Mouse (Mus musculus) T-helper 1 cell (primary cell): Measurements from ENCODE around the gene Abhd5.
"Not testable (repeated sequence)": the region's sequence is repeated elsewhere in the genome, so short reads cannot be mapped to it uniquely, and the experiment has no call there.

ENCODE experiments used
- in situ Hi-C: fragments of 300-600 bp; cut with MboI, MseI; formaldehyde crosslinking; loops from one replicate; pipeline ENCODE4 v1.15.1; 2025; ENCODE audit warnings: high pct_unique_total_duplicates

Abhd5 gene

DNA sequence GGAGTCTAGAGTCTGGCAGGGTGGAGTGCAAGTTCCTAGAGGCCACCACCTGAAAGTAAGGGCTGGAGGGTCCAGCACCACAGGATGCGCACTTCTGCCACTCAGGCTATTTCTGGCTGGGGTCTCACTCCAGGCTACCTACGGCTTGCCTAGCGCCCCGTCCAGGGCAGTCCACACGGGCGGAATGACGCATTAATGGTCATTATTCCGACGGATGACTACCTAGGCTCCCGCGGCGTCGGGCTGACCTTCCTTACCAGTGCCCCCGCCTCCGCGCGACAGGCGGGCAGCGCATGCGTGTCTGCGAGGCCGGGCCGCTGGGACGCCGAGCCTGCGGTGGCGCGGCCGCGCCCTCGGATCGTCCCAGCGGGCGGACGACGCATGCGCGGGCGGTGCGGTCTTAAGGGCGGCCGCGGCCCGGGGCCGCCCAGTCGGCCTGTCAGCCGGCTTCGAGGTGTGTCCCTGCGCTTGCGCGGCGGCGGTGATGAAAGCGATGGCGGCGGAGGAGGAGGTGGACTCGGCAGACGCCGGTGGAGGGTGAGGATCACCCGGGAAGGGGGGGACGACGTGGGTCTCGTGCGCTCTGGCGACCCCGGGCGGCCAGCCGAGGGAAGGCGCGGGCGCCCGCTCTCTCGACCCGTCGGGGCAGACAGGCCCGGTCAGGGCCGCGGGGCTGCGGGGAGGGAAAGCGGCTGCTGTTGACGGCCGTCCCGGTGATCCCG, at the start of gene Abhd5:
Gene Abhd5 (plus strand): TSS at position 306 of the 722 bp plus-strand sequence.
- in situ Hi-C loops = no loop called here

GRCm38 (mm10) chr9:122305302-122305701, 46.1 kb upstream of the Abhd5 start:
- in situ Hi-C loops = loop anchor here (5.0 to 10.0 kb wide), 2 partner anchors 68 to 101 kb away; no protein-coding TSS in a partner anchor

DNA sequence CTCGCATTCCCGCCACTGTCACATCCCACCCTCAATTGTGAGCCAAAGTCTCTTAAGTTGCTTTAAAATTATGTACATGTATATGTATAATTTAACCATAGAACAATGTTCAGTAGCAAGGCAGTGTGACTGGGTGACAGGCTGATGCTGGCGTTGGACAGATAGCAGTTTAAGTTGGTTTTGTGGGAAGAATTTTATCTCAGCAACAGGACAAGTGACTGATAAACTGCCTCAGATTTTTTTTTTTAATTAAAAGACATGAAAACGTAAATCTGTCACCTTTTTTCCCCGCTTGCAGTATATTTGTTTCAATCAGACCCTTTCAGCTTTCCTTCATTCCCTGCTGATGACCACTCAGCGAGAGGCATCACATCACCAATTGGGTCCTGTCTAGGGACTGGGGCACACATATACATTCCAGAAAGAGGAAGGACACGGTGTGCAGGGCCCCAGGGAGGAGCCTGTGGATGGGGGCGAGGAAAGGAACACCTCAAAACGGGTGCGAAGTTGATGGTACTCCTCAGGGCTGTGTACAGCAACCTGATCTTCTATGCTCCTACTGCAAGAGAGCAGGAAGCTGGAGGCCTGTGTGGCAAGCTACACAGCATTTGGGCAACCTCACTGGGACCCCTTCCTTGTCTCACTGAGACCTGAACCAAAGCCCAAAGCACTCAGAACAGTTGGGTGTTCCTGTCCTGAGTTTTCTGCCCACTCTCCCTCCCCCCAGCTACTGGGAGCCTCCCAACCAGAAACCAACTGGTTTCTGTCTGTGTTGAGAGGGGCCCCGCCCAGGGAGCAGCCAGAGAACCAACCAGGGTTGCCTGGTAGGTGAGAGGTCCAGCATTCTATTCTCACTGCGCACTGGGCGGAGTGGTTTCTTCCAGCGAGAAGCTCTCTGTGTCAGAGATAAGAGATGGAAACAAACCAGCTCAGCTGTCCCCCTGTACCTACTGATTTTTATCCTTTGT, 42.1 kb upstream of the Abhd5 start:
- in situ Hi-C loops = loop anchor here (5.0 to 10.0 kb wide), 2 partner anchors 72 to 104 kb away; no protein-coding TSS in a partner anchor

GRCm38 (mm10) chr9:122310613-122311049, 40.8 kb upstream of the Abhd5 start:
- in situ Hi-C loops = no loop called here

DNA sequence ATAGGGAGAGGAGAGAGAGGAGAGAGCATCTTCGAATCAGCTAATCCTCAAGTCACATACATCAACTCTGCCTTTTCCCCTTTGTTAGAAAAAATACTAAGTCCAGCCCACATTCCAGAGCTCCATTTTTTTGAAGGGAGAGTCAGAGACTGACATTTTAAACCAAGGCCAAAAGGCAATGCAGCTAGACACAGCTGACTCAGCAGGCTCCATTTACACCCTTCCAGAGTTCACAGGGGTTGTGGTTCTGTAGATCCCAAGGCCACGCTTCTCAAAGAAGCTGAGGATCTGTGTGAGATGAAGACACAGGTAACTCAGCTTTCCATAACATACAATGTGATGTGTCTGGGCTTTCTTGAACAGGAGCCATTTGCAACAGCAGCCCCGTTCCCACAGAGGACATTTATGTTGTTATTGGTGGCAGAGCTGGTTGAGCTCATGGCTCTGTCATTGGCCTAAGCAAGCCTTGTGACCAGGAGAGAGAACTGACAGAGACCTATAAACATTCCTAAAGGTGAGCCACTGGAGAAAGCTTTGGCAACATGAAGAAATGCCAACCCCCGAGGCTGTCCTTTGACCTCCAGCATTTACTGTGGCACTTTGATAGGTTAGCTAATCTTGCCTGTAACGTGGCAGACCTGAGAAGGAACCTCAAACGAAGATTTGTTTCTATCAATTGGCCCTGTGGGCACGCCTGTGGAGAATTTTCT, 40.2 kb upstream of the Abhd5 start:
- in situ Hi-C loops = no loop called here

DNA sequence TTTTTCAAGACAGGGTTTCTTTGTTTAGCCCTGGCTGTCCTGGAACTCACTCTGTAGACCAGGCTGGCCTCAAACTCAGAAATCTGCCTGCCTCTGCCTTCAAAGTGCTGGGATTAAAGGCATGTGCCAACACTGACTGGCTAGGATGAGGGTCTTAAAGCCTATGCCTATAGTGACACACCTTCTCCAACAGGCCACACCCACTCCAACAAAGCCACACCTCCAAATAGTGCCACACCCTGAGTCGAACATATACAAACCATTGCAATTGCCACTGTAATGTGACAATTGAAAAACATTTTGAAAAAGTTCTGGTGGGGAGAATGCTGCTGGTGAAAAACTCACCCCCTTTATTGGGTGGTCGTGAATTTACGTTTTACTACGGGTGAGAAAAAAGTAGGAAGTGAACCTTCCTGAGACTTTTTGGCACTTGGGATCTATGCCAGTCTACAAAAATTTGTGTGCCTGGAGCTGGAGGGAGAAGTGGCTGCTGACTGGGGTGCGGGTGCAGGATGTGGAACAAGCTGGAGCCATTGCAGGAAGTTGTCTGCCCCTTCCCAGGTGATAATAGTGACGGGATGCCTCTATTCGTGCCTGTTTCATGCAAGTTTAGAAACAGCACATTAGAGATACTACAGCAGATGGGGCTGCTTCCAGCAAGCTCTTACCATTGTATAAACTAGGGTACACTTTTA, 39.0 kb upstream of the Abhd5 start:
- in situ Hi-C loops = no loop called here

- in situ Hi-C loops = not testable (repeated sequence)
These were observed 38.3 kb upstream of the Abhd5 start for GRCm38 (mm10) chr9:122313128-122313527.

DNA sequence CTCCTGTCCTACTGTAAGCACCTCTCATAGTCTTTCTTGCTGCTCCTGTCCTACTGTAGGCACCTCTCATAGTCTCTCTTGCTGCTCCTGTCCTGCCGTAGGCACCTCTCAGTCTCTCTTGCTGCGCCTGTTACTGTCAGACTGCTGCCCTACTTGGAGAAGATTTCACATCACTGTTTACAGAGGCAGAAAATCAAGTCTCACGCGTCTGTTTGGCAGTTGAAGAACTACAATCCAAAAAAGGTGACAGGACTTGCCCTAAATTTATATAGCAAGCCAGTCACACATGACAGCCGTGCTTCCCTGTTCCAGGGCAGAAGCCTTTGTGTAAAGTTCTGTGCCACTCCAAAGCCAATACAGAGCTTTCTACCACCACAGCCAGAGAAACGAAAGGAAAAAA, 37.0 kb upstream of the Abhd5 start:
- in situ Hi-C loops = no loop called here

GRCm38 (mm10) chr9:122314942-122315341, 36.5 kb upstream of the Abhd5 start:
- in situ Hi-C loops = no loop called here

DNA sequence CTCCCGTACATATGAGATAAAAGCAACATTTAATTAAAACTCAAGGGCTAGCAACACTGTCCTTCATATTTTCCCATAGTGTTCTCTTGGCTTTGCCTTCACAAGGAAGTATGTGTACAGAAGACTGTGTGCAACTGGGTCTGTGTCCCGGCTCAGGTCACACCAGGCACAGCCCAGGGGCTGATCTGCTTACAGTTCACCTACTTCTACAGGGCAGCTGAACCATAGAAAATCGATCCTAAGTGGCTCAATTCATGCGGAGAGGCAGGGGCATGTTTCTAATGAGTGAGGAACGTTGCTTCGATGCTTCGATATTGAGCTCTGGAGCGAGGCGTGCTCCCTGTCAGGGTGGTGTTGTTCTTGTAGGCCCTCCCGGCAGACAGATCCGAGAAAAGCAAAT, 35.9 kb upstream of the Abhd5 start:
- in situ Hi-C loops = no loop called here

GRCm38 (mm10) chr9:122316562-122316961, 34.8 kb upstream of the Abhd5 start:
- in situ Hi-C loops = no loop called here

- in situ Hi-C loops = no loop called here
These were observed 30.8 kb upstream of the Abhd5 start for GRCm38 (mm10) chr9:122320626-122321025.

GRCm38 (mm10) chr9:122322356-122322755, 29.1 kb upstream of the Abhd5 start:
- in situ Hi-C loops = no loop called here

GRCm38 (mm10) chr9:122325996-122326395, 25.4 kb upstream of the Abhd5 start:
- in situ Hi-C loops = no loop called here

DNA sequence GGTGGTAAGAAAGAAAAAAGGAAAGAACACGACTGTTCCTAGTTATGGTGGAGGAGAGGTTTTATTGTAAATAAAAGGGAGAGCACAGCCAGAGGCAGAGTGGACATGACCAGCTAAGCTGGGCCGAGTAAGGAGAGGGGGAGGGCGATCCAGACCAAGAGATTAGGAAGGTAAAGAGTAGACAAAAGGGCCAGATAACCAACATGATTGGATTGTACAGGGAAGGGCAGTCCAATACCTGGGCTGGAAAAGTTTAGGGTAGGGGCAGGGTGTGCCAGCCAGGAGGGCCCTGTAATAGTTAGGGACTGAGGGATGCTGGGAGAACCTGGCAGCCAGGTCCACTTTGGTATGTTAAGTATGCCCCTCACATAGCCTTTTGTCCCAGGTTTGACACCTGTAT, 23.2 kb upstream of the Abhd5 start:
- in situ Hi-C loops = no loop called here

GRCm38 (mm10) chr9:122336677-122337076, 14.7 kb upstream of the Abhd5 start:
- in situ Hi-C loops = no loop called here

DNA sequence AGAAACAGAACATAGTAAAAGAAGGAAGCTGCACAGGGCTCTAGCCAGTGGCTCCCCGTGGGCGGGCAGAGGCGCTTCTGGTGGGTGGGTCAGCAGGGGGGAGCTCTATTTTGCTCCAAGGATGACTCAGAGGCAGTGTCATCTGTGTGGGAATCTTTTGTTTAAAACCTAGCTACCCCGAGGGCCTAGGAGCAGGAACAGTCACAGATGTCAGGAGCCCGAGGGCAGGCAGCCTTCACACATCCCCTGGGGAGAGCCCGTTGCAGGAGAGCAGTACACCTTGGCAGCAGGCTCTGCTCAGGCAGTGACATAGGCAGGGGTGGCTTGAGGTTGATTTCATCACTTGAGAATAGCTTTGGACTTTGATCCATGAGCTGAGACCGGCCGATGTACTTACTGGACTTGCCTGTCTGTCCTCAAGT, 13.9 kb upstream of the Abhd5 start:
- in situ Hi-C loops = no loop called here

GRCm38 (mm10) chr9:122339972-122340371, 11.4 kb upstream of the Abhd5 start:
- in situ Hi-C loops = no loop called here

DNA sequence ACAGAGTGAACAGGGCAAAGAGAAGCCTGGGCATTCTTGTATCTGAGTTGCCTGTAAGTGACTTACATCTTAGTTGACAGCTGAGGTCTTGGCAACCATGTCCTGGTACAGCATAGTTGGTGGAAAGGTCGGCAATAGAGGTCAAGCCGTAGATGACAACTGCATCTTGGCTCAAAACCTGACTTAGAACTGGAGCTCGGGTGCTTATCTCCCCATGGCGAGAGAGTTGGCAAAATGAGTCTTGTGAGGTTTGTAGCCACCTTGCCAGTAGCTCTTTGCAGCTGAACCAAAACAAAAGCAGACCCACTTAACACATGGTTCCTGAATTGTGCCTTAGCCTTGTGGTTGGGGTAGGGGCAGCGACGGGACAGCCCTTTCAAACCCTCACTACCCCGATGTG, 8.0 kb upstream of the Abhd5 start:
- in situ Hi-C loops = no loop called here

DNA sequence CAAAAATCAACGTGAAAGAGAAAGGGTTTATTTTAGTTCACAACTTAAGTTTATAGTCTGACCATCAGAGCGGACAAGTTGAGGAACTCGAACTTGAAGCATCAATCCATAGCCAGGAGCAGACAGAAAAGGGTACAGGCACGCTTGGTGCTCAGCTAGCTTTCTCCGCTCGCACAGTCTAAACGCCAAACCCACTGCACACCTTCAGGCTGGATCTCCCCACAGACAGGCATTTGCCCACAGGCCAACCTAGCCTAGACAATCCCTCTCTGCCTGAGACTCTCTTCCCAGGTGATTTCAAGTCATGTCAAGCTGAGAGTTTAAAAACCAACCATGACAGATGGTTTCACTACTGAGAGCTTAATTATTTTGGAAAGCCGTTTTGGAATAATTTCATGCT, 6.8 kb upstream of the Abhd5 start:
- in situ Hi-C loops = no loop called here

DNA sequence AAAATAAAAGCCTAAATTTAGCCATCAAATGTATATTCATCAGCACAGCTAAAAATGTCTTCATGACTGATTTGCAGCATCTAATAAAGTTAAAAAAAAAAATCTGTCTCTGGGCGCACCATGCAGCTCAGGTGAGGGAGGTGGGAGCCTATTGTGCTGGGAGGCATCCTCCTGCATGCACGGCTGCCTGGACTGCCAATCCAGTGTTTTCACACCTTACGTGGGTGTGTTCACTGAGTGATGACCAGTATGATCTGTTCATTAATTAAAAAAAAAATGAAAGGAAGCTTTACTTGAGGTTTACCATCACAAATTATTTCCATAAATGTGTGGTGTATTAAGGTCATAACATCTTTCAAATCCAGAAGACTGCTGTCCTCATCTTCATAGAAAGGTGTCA, 6.1 kb upstream of the Abhd5 start:
- in situ Hi-C loops = no loop called here
